Mouse (Mus musculus) layer of hippocampus, adult 8-10 months (tissue): ENCODE data around the gene Kcnj15. TPM values are rescaled to one million over a fixed set of nuclear protein-coding genes. Genes with fewer than 3 reads are reported as not detected.

ENCODE experiments used
- DNase-seq, 2 experiments: peaks; one replicate each; pipeline ENCODE4 v3.0.0; 2022; ENCODE audit warnings: low spot score in 2 of 2
- total RNA-seq, 4 experiments: library from RNA; stranded (reverse); gene quantifications; 2 replicates each; pipeline ENCODE4 v1.2.4; 2022

Gene Kcnj15
- total RNA-seq, 4 experiments from 2014 or later: 0.12 to 6.0 (median 3.1) TPM

DNA sequence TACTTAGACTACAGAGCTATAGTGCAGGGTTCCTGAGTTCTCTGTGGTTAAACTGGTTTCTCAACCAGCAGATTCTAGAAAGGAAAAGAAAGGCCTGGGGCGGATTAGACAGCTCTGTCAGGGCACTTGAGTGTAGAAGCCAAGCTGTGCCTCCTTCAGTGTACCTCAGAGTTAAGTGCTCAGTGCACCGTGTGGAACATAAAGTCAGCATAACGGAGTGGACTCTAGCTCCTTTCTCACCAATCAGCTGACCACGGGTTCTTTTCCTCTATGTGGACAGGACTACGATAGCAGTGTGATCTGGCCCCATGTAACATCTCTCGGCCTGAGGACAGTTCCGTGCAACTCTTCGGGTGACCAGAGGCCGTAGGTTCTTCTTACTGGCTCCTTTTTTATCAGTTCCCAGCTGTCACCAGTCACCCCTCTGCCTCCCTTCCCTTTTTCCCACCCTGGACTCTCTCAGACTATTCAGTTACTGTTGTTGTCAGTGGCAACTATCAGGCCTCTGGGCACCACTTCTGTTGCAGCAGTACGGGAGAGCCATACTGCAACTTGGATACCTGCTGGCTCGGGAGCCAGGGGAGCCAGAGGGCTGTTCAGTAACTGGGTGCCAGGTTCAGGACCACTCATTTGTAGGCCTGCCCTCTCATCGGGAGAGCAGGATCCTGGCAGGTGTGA lies 12.6 kb upstream of the Kcnj15 start:
- no peak for DNase-seq

DNA sequence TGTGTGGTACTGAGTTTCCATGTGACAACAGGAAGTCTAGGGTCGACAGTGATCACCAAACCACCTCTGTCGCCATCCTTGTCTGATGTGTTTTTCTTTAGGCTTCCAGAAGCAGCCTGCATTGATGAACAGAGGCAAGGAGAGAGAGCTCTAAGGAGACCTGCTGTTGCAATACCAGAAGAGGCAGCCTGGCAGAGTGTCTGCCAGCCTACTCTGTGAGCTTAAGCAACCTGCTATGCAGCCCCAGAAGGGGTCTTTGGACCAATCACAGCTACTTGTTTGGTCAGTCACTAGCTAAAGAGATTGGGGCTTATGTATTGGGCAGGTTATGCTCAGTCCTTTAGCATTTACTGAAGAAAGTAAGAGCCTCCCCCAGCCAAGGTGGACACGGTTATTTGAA lies 11.9 kb upstream of the Kcnj15 start:
- DNase-seq: no peak

DNA sequence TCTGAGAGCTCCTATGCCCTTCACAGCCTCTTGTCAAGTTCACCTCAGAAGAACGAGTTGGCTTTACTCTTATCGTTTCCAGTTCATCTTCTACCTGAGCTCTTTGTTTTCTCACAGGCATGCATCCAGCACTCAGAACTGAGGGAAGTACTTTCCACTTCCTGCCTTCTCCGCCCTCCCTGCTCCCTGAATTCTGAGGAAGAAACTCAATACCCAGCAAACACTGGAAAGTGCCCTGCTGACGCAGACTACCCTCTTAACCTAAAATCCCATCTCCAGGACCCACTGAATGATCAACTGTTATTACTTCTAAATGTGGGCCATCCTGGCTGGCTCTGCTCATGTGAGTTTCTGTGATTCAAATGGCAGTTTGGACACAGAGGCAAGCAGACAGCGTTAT lies 8.7 kb upstream of the Kcnj15 start:
- DNase-seq: no peak

DNA sequence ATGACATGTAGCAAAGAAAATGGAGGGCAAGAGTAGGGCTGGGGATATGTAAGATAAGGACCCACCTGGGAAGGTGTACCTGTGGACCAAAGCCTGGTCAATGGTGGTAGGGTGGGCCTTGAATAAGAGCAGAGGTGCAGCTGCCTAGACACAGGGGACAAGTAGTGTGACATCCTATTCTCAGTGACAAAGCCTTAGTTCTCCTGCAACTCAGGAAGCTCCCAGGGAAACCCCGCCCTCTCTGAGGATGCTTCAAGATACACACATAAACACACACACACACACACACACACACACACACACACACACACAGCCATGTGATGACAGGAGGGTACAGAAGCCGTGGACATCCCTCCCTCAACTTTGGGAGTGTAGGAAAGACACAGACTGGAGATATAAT lies 710 bp upstream of the Kcnj15 start:
- DNase-seq: no peak

DNA sequence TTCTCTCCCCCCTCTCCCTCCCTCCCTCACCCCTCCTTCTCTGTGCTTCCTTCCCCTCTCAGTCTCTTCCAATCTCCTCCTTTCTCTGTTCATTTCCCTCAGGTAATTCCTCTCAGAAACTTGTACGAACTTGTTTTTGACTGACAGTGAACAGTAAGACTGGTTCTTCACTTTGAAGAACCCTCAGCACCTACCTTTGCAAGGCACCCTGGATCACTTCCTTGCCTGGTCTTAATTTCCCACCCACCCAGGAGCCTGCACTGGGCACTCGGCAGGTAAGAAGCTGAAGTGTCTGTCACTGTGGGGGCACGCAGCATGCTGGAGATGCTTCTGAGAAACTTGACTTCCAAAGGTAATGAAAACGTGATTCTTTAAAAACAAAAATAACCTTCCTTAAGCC lies 742 bp downstream of the Kcnj15 start:
- no peak for DNase-seq

DNA sequence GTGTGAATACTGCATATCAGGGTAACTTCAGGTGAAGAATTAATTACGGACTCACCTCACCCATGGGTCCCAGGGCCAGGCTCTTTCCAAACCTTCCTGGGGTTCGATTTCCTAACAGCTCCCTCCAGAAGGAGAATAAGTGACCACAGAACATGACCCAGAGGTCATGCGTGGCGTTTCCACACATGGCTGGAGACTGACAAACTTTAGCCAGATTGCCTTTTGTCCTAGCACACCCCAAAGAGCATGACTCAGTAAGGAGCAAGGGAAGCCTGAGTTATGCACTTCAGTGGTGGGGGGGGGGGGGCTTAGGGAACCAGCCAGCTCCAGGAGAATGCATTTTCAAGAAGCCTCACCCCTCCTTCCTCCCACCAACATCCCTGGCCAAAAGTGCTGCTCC lies 2.1 kb downstream of the Kcnj15 start:
- DNase-seq: no peak

DNA sequence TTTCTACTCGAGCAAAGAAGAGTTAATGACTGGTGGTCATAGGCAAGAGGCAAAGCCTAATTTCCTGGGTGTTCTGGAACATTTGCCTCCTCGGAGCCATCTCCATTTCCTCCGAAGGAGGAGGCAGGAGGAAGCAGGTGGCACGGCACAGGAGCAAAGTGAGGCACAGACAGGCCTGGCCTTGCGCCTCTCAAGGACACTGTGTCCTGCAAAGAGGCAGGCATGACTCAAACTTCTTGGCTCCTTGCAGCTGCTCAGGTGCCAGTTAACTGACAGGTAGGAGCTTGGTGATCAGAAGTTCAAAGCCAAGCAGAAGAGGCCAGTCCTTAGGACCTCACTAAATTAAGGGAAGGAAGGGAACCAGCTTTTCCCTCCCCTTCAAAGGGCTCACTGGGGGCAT lies 3.3 kb downstream of the Kcnj15 start:
- no peak for DNase-seq

DNA sequence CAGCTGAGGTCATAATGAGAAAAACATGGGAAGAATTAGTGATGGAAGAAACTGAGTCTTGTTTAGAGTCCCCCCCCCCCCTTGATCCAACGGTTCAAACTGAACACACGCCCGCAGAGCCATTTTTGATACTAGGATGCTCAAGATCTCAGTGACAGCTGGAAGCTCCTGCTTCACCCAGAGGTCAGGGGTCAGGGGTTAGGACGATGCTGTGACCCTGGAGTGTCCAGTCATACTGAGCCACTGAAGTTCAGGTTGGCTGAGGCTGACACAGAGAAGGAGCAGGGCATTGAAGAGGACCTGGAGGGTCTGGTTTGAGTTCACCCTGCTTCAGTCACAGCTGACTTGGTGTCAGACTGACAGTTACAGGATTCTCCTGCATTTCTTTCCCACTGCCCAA lies 4.4 kb downstream of the Kcnj15 start:
- DNase-seq: no peak

DNA sequence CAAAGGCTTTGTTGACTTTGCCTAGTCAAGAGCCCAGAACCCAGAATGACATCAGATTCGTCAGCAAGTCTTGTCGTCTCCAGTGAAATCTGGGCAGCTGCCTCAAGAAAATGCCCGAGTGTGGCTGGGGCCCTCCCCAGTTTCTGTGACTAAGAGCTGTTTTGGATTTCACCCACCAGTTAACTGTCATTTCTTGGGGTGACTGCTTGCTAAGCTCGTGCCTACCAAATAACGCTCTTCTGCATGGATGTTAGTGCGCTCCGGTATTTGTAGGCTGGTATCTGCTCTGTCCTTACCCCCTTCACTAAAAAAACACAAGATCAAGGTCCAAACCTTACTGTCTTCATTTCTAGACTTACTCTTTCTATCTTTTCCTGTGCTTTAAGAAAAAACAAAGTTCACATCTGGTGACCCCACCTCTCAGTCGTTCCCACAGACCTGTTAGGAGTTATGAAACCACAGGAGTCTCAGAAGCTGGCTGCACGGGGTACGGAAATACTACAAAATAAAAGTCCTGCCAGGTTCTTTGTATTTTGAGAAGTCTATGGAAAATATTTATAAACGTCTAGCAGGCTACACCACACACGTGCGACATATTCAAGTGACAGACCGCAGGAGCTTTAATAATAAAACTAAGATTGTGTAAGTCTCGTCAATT lies 5.5 kb downstream of the Kcnj15 start:
- no peak for DNase-seq

DNA sequence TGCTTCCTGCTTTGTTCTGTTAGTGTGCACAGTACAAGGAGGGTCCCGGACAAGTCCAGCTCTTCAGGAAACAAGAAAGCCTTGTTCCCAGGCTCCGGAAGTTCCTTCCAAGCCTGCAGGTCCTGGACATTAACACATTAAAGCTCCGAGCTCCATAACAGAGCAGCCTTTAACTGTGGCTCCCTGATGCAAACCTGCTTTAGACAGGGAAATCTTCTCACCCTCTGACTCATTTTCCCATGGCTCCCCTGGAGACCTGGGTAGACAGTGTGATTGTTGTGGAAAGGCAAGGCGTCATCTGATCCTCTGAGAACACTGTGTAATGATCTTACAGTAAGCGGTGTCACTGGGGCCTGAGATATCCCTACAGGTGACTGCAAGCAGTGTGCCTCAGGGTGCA lies 7.0 kb downstream of the Kcnj15 start:
- no peak for DNase-seq

DNA sequence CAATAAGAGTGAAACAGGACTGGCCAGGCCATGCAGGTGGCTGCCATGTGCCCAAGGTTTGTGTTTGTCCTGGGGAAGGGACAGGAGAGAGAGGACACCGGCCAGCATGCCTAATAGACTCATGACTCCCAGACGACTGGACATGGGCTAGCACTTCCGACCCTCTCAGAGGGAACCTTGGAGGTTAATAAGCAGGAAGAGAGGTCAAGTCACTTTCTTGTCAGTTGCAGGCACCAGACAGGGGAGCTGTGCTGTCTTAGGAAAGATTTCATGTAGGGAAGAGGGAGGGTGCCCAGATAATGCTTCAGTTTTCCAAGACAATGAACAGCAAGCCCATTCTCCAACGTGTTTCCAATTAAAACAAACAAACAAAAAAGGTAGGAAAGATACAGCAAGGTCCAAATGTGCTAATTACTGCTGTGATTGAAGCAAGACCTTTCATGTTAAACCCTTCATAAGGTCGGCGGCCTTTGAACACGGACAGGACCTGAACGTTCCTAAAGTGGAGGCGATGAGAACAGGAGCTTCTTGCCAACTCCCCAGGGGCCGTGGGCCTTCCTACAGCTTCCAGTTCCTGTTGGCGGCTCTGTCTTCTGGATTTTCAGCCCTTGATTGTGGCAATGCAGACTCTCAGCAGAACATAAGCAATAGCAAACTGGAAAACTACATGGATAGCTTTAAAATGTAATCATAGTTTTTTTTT lies 10.3 kb downstream of the Kcnj15 start:
- DNase-seq: no peak

DNA sequence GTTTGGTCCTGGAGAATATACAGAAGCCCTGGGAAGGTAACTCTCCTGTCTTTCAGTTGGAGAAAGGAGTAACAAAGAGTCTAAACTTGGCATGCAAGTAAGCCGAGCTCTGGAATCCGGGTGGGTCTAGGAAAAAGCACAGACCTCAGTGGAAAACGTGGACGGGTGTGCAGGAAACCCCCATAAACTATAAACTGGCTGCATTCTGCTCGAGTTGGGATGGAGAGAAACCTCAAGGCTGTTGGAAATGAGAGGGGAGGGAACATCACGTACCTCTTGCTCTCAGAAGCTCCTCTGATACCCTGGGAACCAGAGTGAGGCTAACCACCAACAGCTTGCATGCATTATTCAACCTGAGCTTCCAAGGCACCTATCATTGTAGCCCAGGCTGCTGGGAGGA lies 12.3 kb downstream of the Kcnj15 start:
- DNase-seq: no peak

DNA sequence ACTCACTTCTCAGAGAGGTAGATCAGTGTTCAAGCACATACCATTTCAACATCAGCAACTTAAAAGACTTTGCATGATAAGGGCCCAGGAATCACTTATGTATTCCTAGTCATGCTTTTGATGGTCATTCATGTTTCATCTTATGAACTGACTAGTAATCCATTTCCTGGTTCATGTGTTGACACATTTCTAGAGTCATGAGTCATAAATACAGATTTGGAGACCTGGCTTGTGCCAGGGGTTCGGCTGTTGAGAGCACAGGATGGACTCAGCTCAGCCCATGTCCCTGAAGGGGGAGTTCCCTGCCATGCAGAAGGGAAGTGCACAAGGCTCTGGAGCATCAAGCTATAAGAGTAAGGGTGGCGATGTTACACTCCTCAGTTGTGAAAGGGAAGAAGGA lies 15.7 kb downstream of the Kcnj15 start:
- DNase-seq: no peak

DNA sequence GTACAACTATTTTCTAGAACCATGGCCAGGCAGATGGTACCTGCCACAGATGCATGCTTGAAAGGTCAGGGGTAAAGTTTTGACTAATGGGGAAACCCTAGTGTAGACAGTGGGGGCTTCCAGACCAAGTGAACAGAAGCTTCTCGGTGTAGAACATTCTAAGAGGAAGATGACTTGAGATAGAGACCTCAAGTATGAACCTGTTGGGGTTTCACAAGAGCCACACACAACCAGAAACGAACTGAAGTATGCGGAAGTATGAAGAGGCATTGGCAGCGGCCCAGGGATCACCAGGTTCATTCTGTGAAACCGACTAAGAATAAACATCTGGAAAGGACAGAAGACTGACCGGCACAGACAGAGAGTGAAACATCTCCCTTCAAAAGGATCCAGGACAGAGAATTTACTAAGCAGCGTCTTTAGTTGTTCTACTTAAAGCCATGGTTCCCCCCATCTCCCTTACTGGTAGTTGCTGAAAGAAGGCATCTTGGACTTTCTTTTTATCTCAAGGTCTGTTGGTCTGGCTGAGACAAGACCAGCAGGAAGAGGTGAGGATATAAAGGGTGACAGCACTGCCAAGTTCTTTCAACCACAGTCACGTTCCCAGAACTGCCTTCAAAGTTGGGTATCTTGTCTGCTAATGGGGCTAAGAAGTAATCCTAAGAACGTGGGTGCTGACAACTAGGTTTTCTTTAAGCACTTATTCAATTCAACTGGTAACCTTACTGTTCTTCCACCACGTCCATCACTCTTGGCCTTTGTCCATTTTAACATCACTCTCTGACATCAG lies 18.6 kb downstream of the Kcnj15 start:
- no peak for DNase-seq

DNA sequence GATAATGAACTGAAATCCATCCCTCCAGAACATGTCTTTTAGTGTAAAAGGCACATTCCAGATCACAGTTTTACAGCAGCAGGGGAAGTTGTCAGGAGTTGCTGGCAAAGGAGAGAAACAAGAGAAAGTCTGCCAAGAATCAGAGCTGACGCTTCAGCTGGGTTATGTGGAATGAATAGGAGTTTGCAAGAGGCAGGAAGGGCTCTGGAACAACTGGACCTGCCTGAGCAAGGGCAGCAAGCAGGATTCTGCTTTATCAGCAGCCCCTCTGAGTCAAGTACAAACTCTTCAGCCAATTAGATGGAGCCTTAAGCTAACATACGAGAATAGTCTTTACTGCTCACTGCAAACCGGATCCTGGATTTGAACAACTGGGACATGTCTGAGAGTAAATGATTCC lies 21.7 kb downstream of the Kcnj15 start:
- DNase-seq: no peak

DNA sequence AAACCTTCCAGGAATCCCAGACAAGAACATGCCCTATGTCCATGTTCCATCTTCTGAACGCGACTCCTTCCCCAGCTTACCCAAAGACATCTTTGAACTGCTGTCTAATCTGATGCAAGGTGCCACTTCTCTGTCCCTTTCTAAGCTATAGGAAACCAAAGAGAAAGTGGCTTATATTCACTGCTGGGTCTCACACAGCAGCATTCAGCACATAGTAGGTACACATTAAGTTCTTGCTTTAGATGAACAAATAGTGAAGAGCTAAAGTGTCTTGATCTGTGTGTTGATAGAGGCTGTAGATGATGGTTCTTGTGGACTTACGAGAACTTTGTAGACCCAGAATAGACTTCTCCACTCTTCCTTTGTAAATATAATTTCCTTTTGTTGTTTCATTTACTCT lies 23.0 kb downstream of the Kcnj15 start:
- DNase-seq: no peak

DNA sequence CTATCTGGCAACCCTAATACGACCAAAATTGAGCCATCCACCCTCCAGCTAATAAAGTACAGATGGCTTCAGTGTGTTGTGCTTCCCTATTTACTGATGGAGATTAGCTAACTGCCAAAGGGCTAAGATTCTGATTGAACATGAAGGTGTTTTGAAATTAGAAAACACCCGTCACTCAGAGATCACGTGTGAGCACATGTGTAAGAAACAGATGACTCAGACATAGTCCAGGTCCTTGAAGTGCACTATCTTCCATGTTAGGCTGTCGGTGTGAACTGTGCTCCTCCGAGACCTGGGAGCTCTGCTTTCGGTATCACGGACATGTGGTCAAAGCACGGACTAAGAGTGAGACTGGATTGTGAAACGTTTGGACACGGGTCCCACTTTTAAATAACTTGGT lies 26.0 kb downstream of the Kcnj15 start:
- no peak for DNase-seq

DNA sequence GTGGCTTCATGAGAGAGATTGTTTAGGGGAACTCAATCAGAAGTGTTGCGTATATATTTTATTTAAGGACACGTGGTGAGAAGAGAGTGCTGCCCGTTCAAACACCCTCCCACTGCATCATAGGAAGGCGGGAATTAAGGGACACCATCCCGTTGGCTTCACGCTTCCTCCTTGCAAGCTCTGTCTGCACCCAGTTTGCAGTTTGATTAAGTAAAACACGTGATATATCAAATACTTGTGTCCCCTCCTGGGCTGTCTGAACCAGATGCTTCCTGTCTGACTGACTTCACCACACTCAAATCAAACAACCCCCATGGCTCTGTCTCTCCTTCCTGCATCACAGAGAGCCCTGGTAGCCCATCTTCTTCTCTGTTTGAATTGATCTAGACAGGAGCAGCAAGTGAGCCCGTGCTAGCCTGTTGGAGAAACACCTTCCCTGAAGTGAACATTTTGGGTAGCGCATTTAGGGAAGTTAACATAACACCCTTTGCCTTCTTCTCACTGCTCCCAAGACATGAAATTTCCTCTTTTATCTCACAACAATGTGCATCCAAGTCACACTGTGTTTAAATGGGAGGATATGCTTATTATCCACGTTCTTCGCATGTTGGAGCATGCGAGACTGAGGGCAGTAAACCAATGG lies 26.8 kb downstream of the Kcnj15 start:
- no peak for DNase-seq

DNA sequence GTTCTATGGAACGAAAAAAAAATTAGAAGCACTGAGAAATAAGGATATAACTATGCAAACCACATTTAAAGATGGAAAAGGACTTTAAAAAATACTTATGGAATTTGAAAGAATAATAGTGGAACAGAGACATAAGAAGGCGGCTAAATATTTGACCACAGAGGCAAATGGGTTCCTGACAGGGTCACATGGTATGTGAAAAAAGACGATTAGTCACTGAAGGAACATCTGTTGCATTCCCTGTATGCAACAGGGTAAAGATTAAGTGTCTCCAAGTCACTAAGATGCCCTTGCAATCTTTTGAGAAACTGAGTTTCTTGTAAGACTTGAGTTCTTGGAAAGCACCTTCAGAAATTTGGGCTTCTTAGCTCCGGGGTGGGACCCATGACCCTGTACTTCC lies 27.7 kb downstream of the Kcnj15 start:
- no peak for DNase-seq

DNA sequence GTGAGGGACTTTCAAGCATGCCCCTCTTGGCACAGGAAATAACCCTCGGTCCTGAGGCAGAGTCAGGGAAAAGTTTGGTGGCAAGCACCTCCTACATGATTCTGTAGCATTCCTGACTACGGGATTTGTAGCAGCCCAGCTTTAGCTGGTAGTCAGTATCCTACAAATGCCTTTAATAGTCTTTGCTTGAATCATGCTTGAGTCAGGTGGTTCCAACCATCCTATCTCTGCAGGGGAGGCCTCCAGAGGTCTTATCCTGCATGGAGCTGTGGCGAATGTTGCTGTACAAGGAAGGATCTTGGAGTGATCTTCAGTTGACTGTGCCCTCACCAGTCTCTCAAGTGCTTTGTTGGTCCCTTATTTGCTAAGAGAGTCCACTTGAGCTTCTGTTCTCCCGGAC lies 28.4 kb downstream of the Kcnj15 start:
- no peak for DNase-seq

DNA sequence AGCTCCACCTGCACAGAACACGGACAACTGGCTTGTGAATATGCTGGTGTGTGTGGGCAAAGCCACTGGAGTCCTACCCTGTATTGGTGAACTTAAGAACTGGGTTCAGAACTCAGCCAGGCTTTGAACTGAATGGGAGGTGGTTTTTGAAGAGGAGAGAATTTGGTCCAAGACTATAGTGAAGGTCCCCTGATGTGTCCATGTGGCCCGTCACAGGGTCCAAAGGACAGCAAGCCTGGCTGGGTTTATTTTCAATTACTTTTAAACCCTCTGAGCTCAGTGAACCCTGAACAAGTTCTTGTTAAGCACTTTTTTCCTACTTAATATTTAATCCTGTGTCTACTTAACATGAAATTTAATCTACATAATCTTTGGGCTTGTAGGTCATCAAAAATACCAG lies 30.3 kb downstream of the Kcnj15 start:
- DNase-seq: no peak

DNA sequence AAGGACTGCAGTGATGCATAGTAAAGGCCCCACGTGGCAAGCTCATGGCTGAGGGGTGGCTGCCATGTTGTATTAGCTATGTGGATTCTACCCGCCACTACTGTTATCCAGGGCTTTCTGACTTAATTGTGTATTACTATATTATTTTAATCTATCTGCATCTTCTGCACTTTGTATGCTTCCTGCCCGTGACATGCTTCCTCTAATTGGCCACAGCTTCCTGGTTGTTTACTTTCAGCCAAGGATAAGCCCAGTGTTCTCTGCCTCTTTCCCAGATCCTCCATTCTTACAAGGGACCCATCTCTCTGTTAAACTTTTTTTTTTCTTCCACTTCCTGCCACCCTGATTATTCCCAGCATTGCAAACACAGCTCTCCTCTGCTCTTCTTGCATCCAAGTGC lies 32.0 kb downstream of the Kcnj15 start:
- no peak for DNase-seq
